Mouse (Mus musculus): ENCODE measurements around the gene Adamts6.

DNA sequence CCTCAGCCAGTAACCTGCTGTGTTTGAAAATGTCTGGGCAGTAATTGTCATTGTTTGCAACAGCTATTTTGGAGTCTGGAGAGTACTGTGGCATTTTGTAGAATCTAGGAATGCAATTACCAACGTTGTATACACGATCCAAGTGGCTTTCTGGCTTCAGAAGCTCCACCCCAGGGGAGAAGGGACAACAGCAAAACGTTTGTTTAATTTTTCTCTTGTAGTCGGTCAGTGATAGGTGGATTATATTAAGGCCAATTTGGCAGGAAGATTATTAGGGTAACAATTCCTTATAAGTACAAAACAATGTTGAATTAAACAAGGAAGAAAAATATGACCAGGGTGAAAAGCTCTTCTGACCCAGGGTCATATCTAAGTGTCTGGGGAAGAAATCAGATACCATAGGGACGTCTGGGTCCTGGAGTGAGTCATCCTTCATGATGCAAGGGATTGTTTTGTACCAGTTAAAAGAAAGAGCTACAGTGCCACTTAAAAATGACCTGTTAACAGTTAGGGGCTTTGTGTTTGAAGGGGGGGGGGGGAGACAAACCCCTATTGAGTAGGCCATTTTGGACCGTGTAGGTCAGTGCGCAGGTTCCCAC, 229.2 kb downstream of the Adamts6 start:
- no peak for TF ChIP-seq POLR2A (IDR thresholded peaks at IDR 0.05; ENCODE audit: low read depth, low read length)
- no peak for TF ChIP-seq CTCF (IDR thresholded peaks at IDR 0.05; ENCODE audit: extremely low read depth, insufficient read depth, insufficient read length, insufficient replicate concordance)

Measured in spleen, adult 2 months (tissue).